Mouse (Mus musculus): Measurements from ENCODE around the gene Apoc2. TPM values are rescaled to one million over a fixed set of nuclear protein-coding genes. Genes with fewer than 3 reads are reported as not detected.

Apoc2 gene
- polyA plus RNA-seq, 1 experiment = not detected

DNA sequence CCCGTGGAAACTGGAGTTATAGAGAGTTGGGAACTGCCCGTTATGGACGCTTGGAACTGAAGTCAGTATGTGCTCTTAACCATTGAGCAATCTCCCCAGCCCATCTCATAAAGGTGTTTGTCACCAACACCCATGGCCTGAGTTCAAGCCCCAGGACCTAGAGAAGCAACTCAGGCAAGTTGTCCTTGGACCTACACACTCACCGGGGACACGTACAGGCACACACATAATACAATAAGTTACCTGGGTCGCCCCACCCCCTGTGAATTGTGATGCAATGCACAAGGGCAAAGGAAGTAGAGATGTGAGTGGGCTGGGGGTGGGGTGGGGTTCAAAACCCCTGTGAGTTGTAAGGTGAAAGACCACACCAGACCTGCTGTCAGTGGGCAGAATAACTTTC lies 8.8 kb upstream of the Apoc2 start:
- TF ChIP-seq POLR2A (IDR thresholded peaks at IDR 0.05; ENCODE audit: insufficient read depth, low read depth, low read length) = no peak
- no peak for TF ChIP-seq CTCF (IDR thresholded peaks at IDR 0.05; ENCODE audit: insufficient read depth, low read depth, low read length)
- no peaks in the 10 kb centered on the region for H3K4me1 ChIP-seq (ENCODE audit: control insufficient read depth, insufficient read depth, low read length)
- WGBS = 88% methylated on average over 6 of the region's 6 CpGs
- no peak overlapping the region for H3K4me3 ChIP-seq (ENCODE audit: insufficient read depth, low read depth, low read length)
- no peak overlapping the region for H3K27ac ChIP-seq (ENCODE audit: insufficient read depth, low read depth, low read length)

DNA sequence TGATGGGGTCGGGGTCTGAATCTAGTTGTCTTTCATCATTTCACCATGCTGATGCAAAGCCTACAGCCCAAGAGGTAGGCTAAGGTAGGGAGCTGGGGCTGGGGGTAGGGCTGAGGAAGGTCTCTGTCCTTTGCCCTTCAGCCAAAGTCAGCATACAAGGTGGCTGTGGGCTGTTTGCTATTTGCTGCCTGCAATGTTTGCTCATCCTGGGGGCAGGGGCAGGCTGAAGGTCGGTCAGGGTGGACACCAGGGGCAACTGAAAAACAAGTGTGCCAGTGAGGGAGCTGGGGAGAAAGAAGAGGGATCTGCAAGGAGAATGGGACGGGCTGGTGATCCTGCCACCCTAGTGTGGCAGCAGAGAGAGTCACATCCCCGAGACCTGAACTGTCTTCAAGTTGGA lies 7.6 kb upstream of the Apoc2 start:
- H3K4me1 ChIP-seq (ENCODE audit: control insufficient read depth, insufficient read depth, low read length) = no peaks in the 10 kb centered on the region
- WGBS = 74% methylated on average over 4 of the region's 4 CpGs
- no peak overlapping the region for H3K27ac ChIP-seq (ENCODE audit: insufficient read depth, low read depth, low read length)
- H3K4me3 ChIP-seq (ENCODE audit: insufficient read depth, low read depth, low read length) = no peak overlapping the region
- TF ChIP-seq POLR2A (IDR thresholded peaks at IDR 0.05; ENCODE audit: insufficient read depth, low read depth, low read length) (no peak), CTCF (IDR thresholded peaks at IDR 0.05; ENCODE audit: insufficient read depth, low read depth, low read length) (no peak)

DNA sequence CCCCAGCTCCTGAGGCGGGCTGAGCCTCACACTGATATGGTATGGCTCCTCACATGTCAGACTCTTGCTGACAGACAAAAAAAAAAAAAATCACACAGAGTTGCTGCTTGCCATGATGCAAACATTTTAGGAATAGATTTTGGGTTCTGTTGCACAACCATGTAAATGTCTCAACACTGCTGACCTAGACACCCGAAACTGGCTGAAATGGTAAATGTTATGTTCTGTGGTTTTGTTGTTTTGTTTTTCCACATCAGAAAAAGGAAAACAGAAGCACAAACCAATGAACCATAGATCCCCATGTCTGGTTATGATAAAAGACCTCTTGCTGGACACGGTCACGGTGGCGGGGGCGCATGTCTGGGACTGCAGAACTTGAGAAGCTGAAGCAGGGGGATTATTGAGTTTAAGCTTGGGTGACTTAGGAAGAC lies 6.0 kb upstream of the Apoc2 start:
- Histone ChIP-seq H3K27ac (ENCODE audit: insufficient read depth, low read depth, low read length) (no peak overlapping the region), H3K4me3 (ENCODE audit: insufficient read depth, low read depth, low read length) (no peak overlapping the region), H3K4me1 (ENCODE audit: control insufficient read depth, insufficient read depth, low read length) (no peaks in the 10 kb centered on the region)
- TF ChIP-seq CTCF (IDR thresholded peaks at IDR 0.05; ENCODE audit: insufficient read depth, low read depth, low read length) (no peak), POLR2A (IDR thresholded peaks at IDR 0.05; ENCODE audit: insufficient read depth, low read depth, low read length) (no peak)
- WGBS = 94% methylated on average over 6 of the region's 6 CpGs

DNA sequence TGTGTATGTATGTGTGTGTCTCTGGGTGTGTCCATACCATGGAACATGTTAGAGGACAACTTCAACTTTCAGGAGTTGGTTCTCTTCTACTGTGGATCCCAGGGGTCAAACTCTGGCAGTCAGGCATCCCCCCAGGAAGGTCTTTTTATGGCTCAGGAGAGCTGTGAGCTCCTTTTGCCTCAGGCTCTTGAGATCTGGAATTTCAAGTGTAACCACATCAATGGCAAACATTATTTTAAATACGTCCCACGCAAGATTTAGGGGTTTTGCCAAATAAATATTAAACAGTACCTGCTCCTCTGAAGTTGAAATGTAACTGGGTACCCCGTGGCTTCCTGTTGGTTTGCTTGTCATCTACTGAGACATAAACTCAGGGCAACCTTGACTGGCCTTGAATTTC lies 5.2 kb upstream of the Apoc2 start:
- no peak overlapping the region for H3K4me3 ChIP-seq (ENCODE audit: insufficient read depth, low read depth, low read length)
- TF ChIP-seq POLR2A (IDR thresholded peaks at IDR 0.05; ENCODE audit: insufficient read depth, low read depth, low read length) (no peak), CTCF (IDR thresholded peaks at IDR 0.05; ENCODE audit: insufficient read depth, low read depth, low read length) (no peak)
- no peaks in the 10 kb centered on the region for H3K4me1 ChIP-seq (ENCODE audit: control insufficient read depth, insufficient read depth, low read length)
- H3K27ac ChIP-seq (ENCODE audit: insufficient read depth, low read depth, low read length) = no peak overlapping the region
- 80% methylated on average over 3 of the region's 3 CpGs for WGBS

DNA sequence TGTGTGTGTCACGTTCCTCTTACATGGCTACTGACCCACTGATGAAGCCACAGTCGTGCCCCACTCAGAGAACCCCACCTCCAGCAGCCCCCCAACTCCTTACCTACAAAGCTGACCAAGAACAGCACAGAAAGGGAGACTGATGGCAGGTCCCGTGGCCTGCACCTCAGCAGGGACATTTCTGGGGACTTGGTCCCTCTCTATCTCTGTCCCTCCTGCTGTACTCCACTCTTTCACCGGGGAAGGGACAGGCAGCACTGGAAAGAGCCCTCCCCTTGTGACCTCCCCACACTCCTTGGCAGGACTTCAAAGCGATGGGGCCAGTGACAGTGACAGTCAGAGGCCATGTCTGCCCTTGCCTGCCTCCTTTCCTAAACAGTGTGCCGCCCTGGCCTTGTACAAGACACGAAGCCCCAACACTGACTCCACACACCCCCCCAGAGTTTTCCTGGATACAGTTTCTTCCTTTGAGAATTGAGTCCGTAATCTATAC lies 3.5 kb upstream of the Apoc2 start, which contains the start of the genes Gm44805 and Apoc4:
Gene Gm44805 (minus strand): TSS at position 222 of the 493 bp plus-strand sequence.
Gene Apoc4 (minus strand): TSS at position 278 of the 493 bp plus-strand sequence.
- TF ChIP-seq CTCF (IDR thresholded peaks at IDR 0.05; ENCODE audit: insufficient read depth, low read depth, low read length) = no peak
- no peak for TF ChIP-seq POLR2A (IDR thresholded peaks at IDR 0.05; ENCODE audit: insufficient read depth, low read depth, low read length)
- WGBS = 75% methylated on average over 8 of the region's 8 CpGs
- H3K4me1 ChIP-seq (ENCODE audit: control insufficient read depth, insufficient read depth, low read length) = no peaks in the 10 kb centered on the region
- no peak within 1 kb of the TSS for H3K27ac ChIP-seq (ENCODE audit: insufficient read depth, low read depth, low read length)
- H3K4me3 ChIP-seq (ENCODE audit: insufficient read depth, low read depth, low read length) = no peak within 1 kb of the TSS

DNA sequence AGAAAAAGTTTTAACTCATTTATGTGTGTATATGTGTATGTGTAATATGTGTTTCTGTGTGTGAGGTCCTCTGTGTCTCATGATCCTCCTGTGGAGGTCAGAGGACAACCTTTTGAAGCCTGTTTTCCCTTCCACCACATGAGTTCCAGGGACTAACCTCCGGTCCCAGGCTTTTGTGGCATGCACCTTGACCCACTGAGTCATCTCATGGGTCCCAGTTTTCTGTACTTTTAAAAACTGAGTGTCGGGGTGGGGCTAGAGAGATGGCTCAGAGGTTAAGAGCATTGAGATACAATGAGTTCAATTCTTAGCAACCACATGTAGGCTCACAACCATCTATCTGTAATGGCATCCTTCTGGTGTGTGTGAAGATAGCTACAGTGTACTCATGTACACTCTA lies 3.0 kb upstream of the Apoc2 start:
- Histone ChIP-seq H3K27ac (ENCODE audit: insufficient read depth, low read depth, low read length) (no peak overlapping the region), H3K4me1 (ENCODE audit: control insufficient read depth, insufficient read depth, low read length) (no peaks in the 10 kb centered on the region), H3K4me3 (ENCODE audit: insufficient read depth, low read depth, low read length) (no peak overlapping the region)
- no peak for TF ChIP-seq POLR2A (IDR thresholded peaks at IDR 0.05; ENCODE audit: insufficient read depth, low read depth, low read length)
- no peak for TF ChIP-seq CTCF (IDR thresholded peaks at IDR 0.05; ENCODE audit: insufficient read depth, low read depth, low read length)
- 91% methylated on average over 2 of the region's 2 CpGs for WGBS

DNA sequence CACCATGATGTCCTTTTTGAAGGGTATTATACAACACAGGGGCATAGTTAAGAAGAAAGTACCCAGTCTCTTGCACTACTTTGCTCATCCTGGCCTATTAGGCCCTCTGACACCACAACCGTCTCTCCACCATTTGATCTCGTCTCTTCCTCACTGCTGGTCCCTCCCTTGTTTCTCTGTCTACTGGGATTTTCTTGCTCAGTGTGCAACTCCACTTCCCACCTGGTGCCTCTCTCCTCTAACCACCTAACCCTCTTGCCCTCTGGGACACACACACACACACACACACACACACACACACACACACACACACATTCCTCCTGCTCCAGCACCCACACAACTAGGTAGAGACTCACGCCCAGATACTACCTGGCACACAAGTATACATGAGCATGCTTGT lies 1.2 kb upstream of the Apoc2 start:
- H3K4me1 ChIP-seq (ENCODE audit: control insufficient read depth, insufficient read depth, low read length) = no peaks in the 10 kb centered on the region
- TF ChIP-seq CTCF (IDR thresholded peaks at IDR 0.05; ENCODE audit: insufficient read depth, low read depth, low read length) (no peak), POLR2A (IDR thresholded peaks at IDR 0.05; ENCODE audit: insufficient read depth, low read depth, low read length) (no peak)
- no peak overlapping the region for H3K4me3 ChIP-seq (ENCODE audit: insufficient read depth, low read depth, low read length)
- 87% methylated on average over 3 of the region's 3 CpGs for WGBS
- H3K27ac ChIP-seq (ENCODE audit: insufficient read depth, low read depth, low read length) = no peak overlapping the region

DNA sequence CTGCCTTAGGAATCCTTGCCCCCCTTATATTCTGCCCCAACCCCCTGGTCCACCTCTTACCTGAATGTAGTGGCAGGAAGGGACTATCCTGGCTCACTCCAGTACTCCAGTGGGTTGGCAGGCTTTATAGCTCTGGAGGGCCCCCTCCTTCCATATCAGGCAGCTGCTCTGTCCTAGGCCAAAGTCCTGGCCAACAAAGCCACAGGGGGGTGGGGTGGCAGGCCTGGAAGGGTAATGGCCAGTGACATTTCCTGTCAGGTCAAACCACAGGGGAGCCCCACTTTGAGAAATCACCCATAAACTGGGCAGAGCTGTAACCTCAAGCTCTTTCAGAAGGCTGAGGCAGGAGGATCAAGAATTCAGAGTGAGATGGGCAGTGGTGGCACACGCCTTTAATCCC lies 1.1 kb downstream of the Apoc2 start:
- WGBS = 88% methylated on average over 1 of the region's 1 CpGs
- no peak for TF ChIP-seq POLR2A (IDR thresholded peaks at IDR 0.05; ENCODE audit: insufficient read depth, low read depth, low read length)
- TF ChIP-seq CTCF (IDR thresholded peaks at IDR 0.05; ENCODE audit: insufficient read depth, low read depth, low read length) = no peak
- H3K4me1 ChIP-seq (ENCODE audit: control insufficient read depth, insufficient read depth, low read length) = peaks cover 4% of the 10 kb centered on the region; the same call in 1 of the 2 replicates
- no peak overlapping the region for H3K4me3 ChIP-seq (ENCODE audit: insufficient read depth, low read depth, low read length)
- no peak overlapping the region for H3K27ac ChIP-seq (ENCODE audit: insufficient read depth, low read depth, low read length)

DNA sequence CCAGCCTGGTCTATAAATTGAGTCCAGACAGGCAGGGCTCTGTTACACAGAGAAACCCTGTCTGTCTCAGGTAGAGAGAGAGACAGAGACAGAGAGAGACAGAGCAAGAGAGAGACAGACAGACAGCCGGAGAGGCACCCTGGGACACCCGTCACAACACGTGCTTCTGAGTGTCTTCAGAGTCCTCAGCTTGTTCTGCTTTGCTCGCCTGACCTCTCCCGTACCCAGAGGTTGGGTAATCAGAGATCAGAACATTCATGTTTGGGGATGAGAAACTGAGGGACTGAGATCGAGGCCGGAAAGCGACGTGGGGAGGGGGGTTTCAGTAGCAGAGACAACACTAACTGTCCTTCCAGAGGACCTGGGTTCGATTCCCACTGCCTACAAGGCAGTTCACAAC lies 1.9 kb downstream of the Apoc2 start:
- Histone ChIP-seq H3K4me1 (ENCODE audit: control insufficient read depth, insufficient read depth, low read length) (peaks cover 4% of the 10 kb centered on the region; the same call in 1 of the 2 replicates), H3K27ac (ENCODE audit: insufficient read depth, low read depth, low read length) (no peak overlapping the region), H3K4me3 (ENCODE audit: insufficient read depth, low read depth, low read length) (no peak overlapping the region)
- TF ChIP-seq CTCF (IDR thresholded peaks at IDR 0.05; ENCODE audit: insufficient read depth, low read depth, low read length) (no peak), POLR2A (IDR thresholded peaks at IDR 0.05; ENCODE audit: insufficient read depth, low read depth, low read length) (no peak)
- 85% methylated on average over 10 of the region's 10 CpGs for WGBS
